Mouse (Mus musculus): ENCODE results near the gene Manbal. TPM values are rescaled to one million over a fixed set of nuclear protein-coding genes. Genes with fewer than 3 reads are reported as not detected.

Manbal gene
- polyA plus RNA-seq (2015; fragmentation: Nextera tagmentation; extraction: Ambion mirVana), result 77.9 and 78.4 TPM in 2 replicates

- 4% methylated on average over 42 of the region's 42 CpGs for WGBS
- no peaks in the 10 kb centered on the region for H3K27me3 ChIP-seq (ENCODE audit: insufficient read depth, low read length)
- H3K27ac ChIP-seq, result peak within 1 kb of the TSS; percentile 94
- H3K4me1 ChIP-seq (replicated peaks; ENCODE audit: insufficient read depth, low read length), result peaks cover 12% of the 10 kb centered on the region; the same call in 1 of the 2 replicates
- TF ChIP-seq CTCF (IDR thresholded peaks at IDR 0.05; ENCODE audit: low read depth), result no peak
- ATAC-seq (replicated peaks; ENCODE audit: low FRiP score, low read depth) (peak; percentile 91), DNase-seq (ENCODE audit: low spot score) (peak; percentile 88)
- peak within 1 kb of the TSS; percentile 72 for H3K4me2 ChIP-seq (ENCODE audit: low read length)
- peak within 1 kb of the TSS; percentile 80 for H3K4me3 ChIP-seq (replicated peaks; ENCODE audit: low read depth, low read length)
- H3K9ac ChIP-seq (ENCODE audit: low read depth, low read length), result peak within 1 kb of the TSS; percentile 94
- no peaks in the 10 kb centered on the region for H3K36me3 ChIP-seq (ENCODE audit: insufficient read depth, low read length)
- H3K9me3 ChIP-seq (replicated peaks; ENCODE audit: low read length), result no peaks in the 10 kb centered on the region
Observed at GRCm38 (mm10) chr2:157367184-157367893, at the start of gene Manbal. TSS of gene Manbal (plus strand) at chr2:157367594.

- no peaks in the 10 kb centered on the region for H3K27me3 ChIP-seq (ENCODE audit: insufficient read depth, low read length)
- TF ChIP-seq CTCF (IDR thresholded peaks at IDR 0.05; ENCODE audit: low read depth), result no peak
- H3K36me3 ChIP-seq (ENCODE audit: insufficient read depth, low read length), result peaks cover 75% of the 10 kb centered on the region
- no peaks in the 10 kb centered on the region for H3K4me1 ChIP-seq (replicated peaks; ENCODE audit: insufficient read depth, low read length)
- ATAC-seq (replicated peaks; ENCODE audit: low FRiP score, low read depth) (no peak), DNase-seq (ENCODE audit: low spot score) (no peak)
- WGBS, result 64% methylated on average over 8 of the region's 8 CpGs
- no peak overlapping the region for H3K4me3 ChIP-seq (replicated peaks; ENCODE audit: low read depth, low read length)
- H3K4me2 ChIP-seq (ENCODE audit: low read length), result no peak overlapping the region
- no peaks in the 10 kb centered on the region for H3K9me3 ChIP-seq (replicated peaks; ENCODE audit: low read length)
- no peak overlapping the region for H3K9ac ChIP-seq (ENCODE audit: low read depth, low read length)
- 0 out of 2 replicates have a peak overlapping the region, but pooled peaks have one; percentile 31 for H3K27ac ChIP-seq
Observed at GRCm38 (mm10) chr2:157320135-157320534, 47.3 kb upstream of the Manbal start.

DNA sequence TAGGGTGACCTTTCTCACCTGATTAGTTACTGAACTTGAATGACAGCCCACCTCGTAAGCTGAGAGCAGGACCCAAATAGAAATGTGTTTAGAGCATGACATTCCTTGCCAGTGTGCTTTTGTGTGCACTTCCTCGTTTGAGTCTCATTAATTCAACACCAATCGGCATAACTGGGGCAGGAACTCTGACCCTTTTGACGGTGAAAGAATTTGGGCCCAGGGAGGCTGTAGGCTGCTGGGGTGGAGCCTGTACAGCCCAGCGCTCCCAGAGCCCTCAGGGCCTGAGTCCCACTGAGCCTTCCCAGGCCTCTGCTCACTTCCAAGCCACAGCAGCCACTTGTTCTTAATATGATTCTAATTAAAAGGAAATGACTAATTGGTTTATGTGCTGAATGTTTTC, 46.5 kb upstream of the Manbal start:
- Histone ChIP-seq H3K4me2 (ENCODE audit: low read length) (no peak overlapping the region), H3K36me3 (ENCODE audit: insufficient read depth, low read length) (peaks cover 75% of the 10 kb centered on the region), H3K27me3 (ENCODE audit: insufficient read depth, low read length) (no peaks in the 10 kb centered on the region), H3K9me3 (replicated peaks; ENCODE audit: low read length) (no peaks in the 10 kb centered on the region), H3K27ac (peak overlapping the region; percentile 31; the same call in 1 of the 2 replicates), H3K4me3 (replicated peaks; ENCODE audit: low read depth, low read length) (no peak overlapping the region), H3K9ac (ENCODE audit: low read depth, low read length) (no peak overlapping the region), H3K4me1 (replicated peaks; ENCODE audit: insufficient read depth, low read length) (no peaks in the 10 kb centered on the region)
- WGBS, result 42% methylated on average over 5 of the region's 5 CpGs
- DNase-seq (ENCODE audit: low spot score) (no peak), ATAC-seq (replicated peaks; ENCODE audit: low FRiP score, low read depth) (peak; percentile 61; the same call in 1 of the 2 replicates)
- TF ChIP-seq CTCF (IDR thresholded peaks at IDR 0.05; ENCODE audit: low read depth), result no peak

DNA sequence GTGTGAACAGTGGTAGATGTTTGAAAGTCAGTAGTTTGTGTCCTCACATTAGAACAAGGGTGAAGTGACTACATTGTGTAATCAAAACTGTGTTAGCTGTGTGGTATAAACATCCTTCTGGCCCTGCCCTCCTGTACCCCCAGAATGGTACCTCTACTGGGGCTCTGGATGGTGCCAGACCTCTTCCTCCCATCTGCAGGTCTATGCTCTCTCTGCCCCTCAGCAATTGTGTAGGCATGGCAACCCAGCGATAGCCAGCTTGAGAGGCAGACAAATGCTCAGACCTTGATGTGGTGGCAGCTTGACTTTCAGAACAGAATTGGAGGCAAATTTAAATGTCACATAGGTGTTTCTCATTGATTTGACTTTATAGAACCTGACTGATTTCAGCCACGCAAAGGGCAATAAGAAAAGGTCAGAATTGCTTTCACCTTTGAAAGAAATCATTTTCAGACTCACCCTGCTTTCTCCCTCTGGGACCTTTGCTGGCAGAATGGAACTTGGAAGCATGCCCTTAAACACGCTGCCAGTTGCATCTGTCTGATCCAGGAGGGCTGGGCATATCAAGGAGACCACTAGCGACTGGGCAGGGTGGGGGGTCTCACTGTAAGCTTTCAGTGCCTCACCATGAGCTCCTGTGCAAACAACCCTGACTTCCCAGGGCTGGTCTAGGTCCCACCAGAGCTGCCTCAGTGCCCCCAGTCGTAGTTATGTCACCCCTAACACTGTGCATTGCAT, 45.2 kb upstream of the Manbal start:
- Histone ChIP-seq H3K4me1 (replicated peaks; ENCODE audit: insufficient read depth, low read length) (no peaks in the 10 kb centered on the region), H3K27me3 (ENCODE audit: insufficient read depth, low read length) (no peaks in the 10 kb centered on the region), H3K27ac (no peak overlapping the region), H3K9me3 (replicated peaks; ENCODE audit: low read length) (no peaks in the 10 kb centered on the region), H3K4me3 (replicated peaks; ENCODE audit: low read depth, low read length) (no peak overlapping the region), H3K4me2 (ENCODE audit: low read length) (no peak overlapping the region), H3K36me3 (ENCODE audit: insufficient read depth, low read length) (peaks cover 74% of the 10 kb centered on the region), H3K9ac (ENCODE audit: low read depth, low read length) (no peak overlapping the region)
- no peak for ATAC-seq (replicated peaks; ENCODE audit: low FRiP score, low read depth)
- no peak for DNase-seq (ENCODE audit: low spot score)
- no peak for TF ChIP-seq CTCF (IDR thresholded peaks at IDR 0.05; ENCODE audit: low read depth)
- 90% methylated on average over 5 of the region's 5 CpGs for WGBS

GRCm38 (mm10) chr2:157325238-157325637, 42.2 kb upstream of the Manbal start:
- 74% methylated on average over 2 of the region's 2 CpGs for WGBS
- Histone ChIP-seq H3K27ac (no peak overlapping the region), H3K36me3 (ENCODE audit: insufficient read depth, low read length) (peaks cover 57% of the 10 kb centered on the region), H3K9me3 (replicated peaks; ENCODE audit: low read length) (no peaks in the 10 kb centered on the region), H3K9ac (ENCODE audit: low read depth, low read length) (no peak overlapping the region), H3K4me2 (ENCODE audit: low read length) (no peak overlapping the region), H3K4me3 (replicated peaks; ENCODE audit: low read depth, low read length) (no peak overlapping the region), H3K4me1 (replicated peaks; ENCODE audit: insufficient read depth, low read length) (no peaks in the 10 kb centered on the region), H3K27me3 (ENCODE audit: insufficient read depth, low read length) (no peaks in the 10 kb centered on the region)
- no peak for TF ChIP-seq CTCF (IDR thresholded peaks at IDR 0.05; ENCODE audit: low read depth)
- ATAC-seq (replicated peaks; ENCODE audit: low FRiP score, low read depth) (no peak), DNase-seq (ENCODE audit: low spot score) (no peak)

DNA sequence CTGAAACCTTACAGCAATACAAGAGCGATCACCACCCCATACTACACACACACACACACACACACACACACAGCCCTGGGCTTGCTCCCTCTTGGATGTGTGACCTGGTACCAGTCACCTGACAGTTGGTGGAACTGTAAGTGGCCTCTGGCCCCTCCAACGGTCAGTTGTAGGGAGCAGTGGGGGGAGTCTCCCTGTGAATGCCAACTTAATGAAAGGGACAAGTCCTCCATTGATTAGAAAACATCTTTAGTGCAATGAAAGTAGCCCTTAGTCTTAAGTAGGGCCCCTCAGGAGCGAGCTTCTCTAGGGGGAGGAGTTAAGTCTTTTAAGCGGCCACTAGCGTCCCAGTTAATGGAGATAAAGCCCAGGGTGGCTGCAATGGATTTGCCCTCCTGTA, 39.3 kb upstream of the Manbal start:
- H3K4me1 ChIP-seq (replicated peaks; ENCODE audit: insufficient read depth, low read length), result no peaks in the 10 kb centered on the region
- TF ChIP-seq CTCF (IDR thresholded peaks at IDR 0.05; ENCODE audit: low read depth), result no peak
- DNase-seq (ENCODE audit: low spot score) (no peak), ATAC-seq (replicated peaks; ENCODE audit: low FRiP score, low read depth) (no peak; the same call in 1 of the 2 replicates)
- H3K36me3 ChIP-seq (ENCODE audit: insufficient read depth, low read length), result peaks cover 38% of the 10 kb centered on the region
- H3K9ac ChIP-seq (ENCODE audit: low read depth, low read length), result no peak overlapping the region
- no peak overlapping the region for H3K27ac ChIP-seq
- WGBS, result 49% methylated on average over 5 of the region's 5 CpGs
- H3K9me3 ChIP-seq (replicated peaks; ENCODE audit: low read length), result no peaks in the 10 kb centered on the region
- no peaks in the 10 kb centered on the region for H3K27me3 ChIP-seq (ENCODE audit: insufficient read depth, low read length)
- no peak overlapping the region for H3K4me3 ChIP-seq (replicated peaks; ENCODE audit: low read depth, low read length)
- H3K4me2 ChIP-seq (ENCODE audit: low read length), result no peak overlapping the region

Measured in kidney, postnatal 0 days (tissue).